In the genomic region with DNA sequence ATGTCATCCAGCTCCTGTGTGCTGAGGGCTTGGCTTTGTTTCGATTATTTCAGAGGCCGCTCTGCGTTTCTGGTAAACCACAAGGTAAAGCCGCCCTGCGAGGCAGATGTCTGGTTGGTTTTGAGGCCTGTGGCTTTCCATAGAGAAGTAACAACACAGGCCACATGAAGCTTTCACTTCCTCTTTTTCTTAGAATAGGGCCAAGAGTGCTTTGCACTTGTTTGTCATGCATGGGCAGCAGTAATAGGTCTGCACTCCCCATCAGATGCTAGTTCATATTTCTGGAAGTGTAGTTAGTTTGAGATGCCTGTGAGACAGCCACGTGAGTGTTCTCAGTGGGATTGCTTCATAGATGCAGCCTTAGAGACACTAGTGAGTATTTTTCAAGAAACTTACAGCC, we compare ENCODE assay signal across 9 mouse cellular contexts.
DNase-seq lines count a peak whose midpoint lies in the region; ATAC-seq and TF ChIP-seq lines count a peak whose summit lies in the region.
"Had no signal": no experiment of that assay in that cellular context is flagged by ENCODE, and none has a peak within 500 bp of the region (broad histone marks: within the 10 kb centered on the region; RNA-seq: fewer than 3 reads in every experiment).

No protein-coding gene starts in this region.

- 79% methylated on average over 6 of the region's 6 CpGs for WGBS in kidney, embryonic 15.5 days
- 26% methylated on average over 6 of the region's 6 CpGs for WGBS in liver, embryonic 12.5 days (ENCODE audit: insufficient replicate concordance)
- WGBS in spleen, adult 2 months, result 1% methylated on average over 6 of the region's 6 CpGs
- WGBS in intestine, embryonic 16.5 days, result 80% methylated on average over 6 of the region's 6 CpGs

- H3K9me3 ChIP-seq in kidney, embryonic 15.5 days (replicated peaks), result no peaks in the 10 kb centered on the region
- no peaks in the 10 kb centered on the region for H3K9me3 ChIP-seq in MEL (replicated peaks; ENCODE audit: insufficient read depth, low read length)
- no peaks in the 10 kb centered on the region for H3K9me3 ChIP-seq in liver, embryonic 12.5 days (replicated peaks)
- no peaks in the 10 kb centered on the region for H3K9me3 ChIP-seq in intestine, embryonic 16.5 days (ENCODE audit: control insufficient read depth, low read length)
- H3K9me3 ChIP-seq: limb, embryonic 15.5 days had no signal

- H3K27ac ChIP-seq in kidney, embryonic 15.5 days, result peak overlapping the region; percentile 15
- peak overlapping the region; percentile 87 for H3K27ac ChIP-seq in MEL (ENCODE audit: control insufficient read depth, low read depth, low read length)
- H3K27ac ChIP-seq in liver, embryonic 12.5 days, result peak overlapping the region; percentile 52
- peak overlapping the region; percentile 72 for H3K27ac ChIP-seq in spleen, adult 2 months (ENCODE audit: insufficient read depth, low read length)
- no peak overlapping the region for H3K27ac ChIP-seq in intestine, embryonic 16.5 days (ENCODE audit: low read length)
- H3K27ac ChIP-seq: limb, embryonic 15.5 days had no signal

- no peak overlapping the region for H3K4me2 ChIP-seq in kidney, embryonic 15.5 days
- no peak overlapping the region for H3K4me2 ChIP-seq in liver, embryonic 12.5 days
- H3K4me2 ChIP-seq in intestine, embryonic 16.5 days (ENCODE audit: low read depth, low read length), result no peak overlapping the region
- H3K4me2 ChIP-seq: limb, embryonic 15.5 days had no signal

- H3K4me1 ChIP-seq in kidney, embryonic 15.5 days, result peaks cover 57% of the 10 kb centered on the region
- peaks cover 11 to 44% of the 10 kb centered on the region in 2 experiments for H3K4me1 ChIP-seq in MEL (ENCODE audit: control insufficient read depth in 1 of 2, insufficient read depth in 2 of 2, low read length in 2 of 2)
- H3K4me1 ChIP-seq in liver, embryonic 12.5 days, result peaks cover 72% of the 10 kb centered on the region
- peaks cover 23% of the 10 kb centered on the region; the same call in 1 of the 2 replicates for H3K4me1 ChIP-seq in spleen, adult 2 months (ENCODE audit: control insufficient read depth, insufficient read depth, insufficient read length)
- peaks cover 23% of the 10 kb centered on the region for H3K4me1 ChIP-seq in intestine, embryonic 16.5 days (ENCODE audit: control insufficient read depth, insufficient read depth, low read length)

- no peaks in the 10 kb centered on the region for H3K27me3 ChIP-seq in kidney, embryonic 15.5 days
- no peaks in the 10 kb centered on the region for H3K27me3 ChIP-seq in MEL (ENCODE audit: control insufficient read depth in 1 of 2, insufficient read depth in 2 of 2, low read length in 2 of 2)
- no peaks in the 10 kb centered on the region for H3K27me3 ChIP-seq in liver, embryonic 12.5 days (replicated peaks)
- H3K27me3 ChIP-seq in spleen, adult 2 months (ENCODE audit: control insufficient read depth, insufficient read depth, low read length), result no peaks in the 10 kb centered on the region
- H3K27me3 ChIP-seq in intestine, embryonic 16.5 days (replicated peaks; ENCODE audit: control insufficient read depth, insufficient read depth, low read length), result no peaks in the 10 kb centered on the region
- H3K27me3 ChIP-seq: limb, embryonic 15.5 days had no signal

- no peak for TF ChIP-seq POLR2A in MEL (IDR thresholded peaks at IDR 0.05; ENCODE audit: control insufficient read depth in 1 of 2, insufficient read depth in 1 of 2, low read depth in 1 of 2, low read length in 2 of 2, poor library complexity in 1 of 2)
- peak; percentile 21; the same call in 1 of the 2 replicates for TF ChIP-seq POLR2A in spleen, adult 2 months (IDR thresholded peaks at IDR 0.05; ENCODE audit: low read depth, low read length)

- peak; percentile 77 to 85 for TF ChIP-seq EP300 in MEL (IDR thresholded peaks at IDR 0.05; ENCODE audit: low read depth in 1 of 2, low read length in 2 of 2)

- no peak overlapping the region for H3K4me3 ChIP-seq in kidney, embryonic 15.5 days (replicated peaks)
- no peak overlapping the region for H3K4me3 ChIP-seq in MEL (ENCODE audit: control insufficient read depth in 1 of 2, insufficient read depth in 1 of 2, low read depth in 2 of 2, low read length in 2 of 2)
- no peak overlapping the region for H3K4me3 ChIP-seq in liver, embryonic 12.5 days
- H3K4me3 ChIP-seq in spleen, adult 2 months (ENCODE audit: extremely low read depth, insufficient read depth, insufficient read length), result no peak overlapping the region; the same call in 1 of the 2 replicates
- no peak overlapping the region for H3K4me3 ChIP-seq in intestine, embryonic 16.5 days (ENCODE audit: low read length)
- H3K4me3 ChIP-seq: limb, embryonic 15.5 days had no signal

- no peak for TF ChIP-seq CTCF in MEL (IDR thresholded peaks at IDR 0.05 in 2 of 3, conservative IDR thresholded peaks at IDR 0.05 in 1 of 3; ENCODE audit: control insufficient read depth in 1 of 3, insufficient read depth in 1 of 3, low read depth in 2 of 3, low read length in 3 of 3, poor library complexity in 1 of 3, severe bottlenecking in 1 of 3)
- TF ChIP-seq CTCF in spleen, adult 2 months (IDR thresholded peaks at IDR 0.05; ENCODE audit: extremely low read depth, insufficient read depth, insufficient read length, insufficient replicate concordance), result no peak

- no peak for ATAC-seq in kidney, embryonic 15.5 days (replicated peaks; ENCODE audit: low FRiP score)
- ATAC-seq in liver, embryonic 12.5 days, result no peak
- no peak for ATAC-seq in cerebellum, adult (ENCODE audit: insufficient number of reproducible peaks, low FRiP score, low TSS enrichment)
- no peak for ATAC-seq in intestine, embryonic 16.5 days

- no peak for TF ChIP-seq RAD21 in MEL (IDR thresholded peaks at IDR 0.05; ENCODE audit: low read depth, low read length)

- DNase-seq in kidney, adult 8-10 months, result no peak
- DNase-seq in MEL (ENCODE audit: low read depth, low spot score), result peak; percentile 95
- DNase-seq in spleen, adult 2 months (ENCODE audit: low read depth in 1 of 2, low spot score in 2 of 2), result peak; percentile 86 to 88
- DNase-seq in urinary bladder, adult 18-20 months (ENCODE audit: low spot score in 2 of 2), result no peak

- no peaks in the 10 kb centered on the region; the same call in 1 of the 2 replicates for H3K36me3 ChIP-seq in kidney, embryonic 15.5 days
- H3K36me3 ChIP-seq in MEL (ENCODE audit: control insufficient read depth in 1 of 2, insufficient read depth in 2 of 2, low read length in 2 of 2), result peaks cover 0 to 46% of the 10 kb centered on the region in 2 experiments; a peak in 2 of 4 replicates
- peaks cover 4% of the 10 kb centered on the region; the same call in 1 of the 2 replicates for H3K36me3 ChIP-seq in liver, embryonic 12.5 days
- no peaks in the 10 kb centered on the region for H3K36me3 ChIP-seq in spleen, adult 2 months (ENCODE audit: control insufficient read depth, insufficient read depth, low read length)
- H3K36me3 ChIP-seq in intestine, embryonic 16.5 days (ENCODE audit: control insufficient read depth, insufficient read depth, low read length), result no peaks in the 10 kb centered on the region
- H3K36me3 ChIP-seq: limb, embryonic 15.5 days had no signal

- H3K9ac ChIP-seq in kidney, embryonic 15.5 days, result no peak overlapping the region
- peak overlapping the region; percentile 18 for H3K9ac ChIP-seq in MEL (ENCODE audit: control insufficient read depth, low read depth, low read length, poor library complexity, severe bottlenecking)
- H3K9ac ChIP-seq in liver, embryonic 12.5 days, result no peak overlapping the region
- H3K9ac ChIP-seq in intestine, embryonic 16.5 days (ENCODE audit: low read depth, low read length), result no peak overlapping the region
- H3K9ac ChIP-seq: limb, embryonic 15.5 days had no signal

- no peaks in the 10 kb centered on the region; the same call in 1 of the 2 replicates for H3K79me2 ChIP-seq in MEL (ENCODE audit: control insufficient read depth, insufficient read depth, low read length, poor library complexity)

TF ChIP-seq in MEL, 35 proteins besides CTCF, POLR2A, EP300 and RAD21:
- no peak for TF ChIP-seq UBTF (IDR thresholded peaks at IDR 0.05; ENCODE audit: borderline replicate concordance, insufficient read depth, low read depth, low read length)
- peak; percentile 48; the same call in 1 of the 2 replicates for TF ChIP-seq HCFC1 (IDR thresholded peaks at IDR 0.05; ENCODE audit: low read depth, low read length)
- peak; percentile 73 for TF ChIP-seq TBP (IDR thresholded peaks at IDR 0.05; ENCODE audit: low read depth, low read length)
- no peak for TF ChIP-seq MEF2A (IDR thresholded peaks at IDR 0.05; ENCODE audit: extremely low read depth, insufficient replicate concordance, low read depth, low read length, poor library complexity, severe bottlenecking)
- TF ChIP-seq ETS1 (IDR thresholded peaks at IDR 0.05; ENCODE audit: low read depth, low read length), result peak; percentile 95
- TF ChIP-seq MYB (IDR thresholded peaks at IDR 0.05; ENCODE audit: low read depth, low read length), result no peak
- peak; percentile 65 for TF ChIP-seq TAL1 (IDR thresholded peaks at IDR 0.05; ENCODE audit: low read length)
- TF ChIP-seq TCF12 (IDR thresholded peaks at IDR 0.05; ENCODE audit: low read depth, low read length), result peak; percentile 75
- peak; percentile 89 for TF ChIP-seq MXI1 (IDR thresholded peaks at IDR 0.05; ENCODE audit: low read depth, low read length)
- TF ChIP-seq SIN3A (IDR thresholded peaks at IDR 0.05; ENCODE audit: low read length), result peak; percentile 96
- TF ChIP-seq JUND (IDR thresholded peaks at IDR 0.05; ENCODE audit: low read depth, low read length), result no peak
- TF ChIP-seq MAFK (IDR thresholded peaks at IDR 0.05; ENCODE audit: borderline replicate concordance, low read depth, low read length), result peak; percentile 54; the same call in 1 of the 2 replicates
- peak; percentile 91 for TF ChIP-seq MYC (IDR thresholded peaks at IDR 0.05; ENCODE audit: low read depth, low read length)
- TF ChIP-seq BHLHE40 (IDR thresholded peaks at IDR 0.05; ENCODE audit: borderline replicate concordance, low read depth, low read length), result peak; percentile 39; the same call in 1 of the 2 replicates
- TF ChIP-seq KAT2A (conservative IDR thresholded peaks at IDR 0.05; ENCODE audit: low read depth, low read length), result no peak
- peak; percentile 76; the same call in 1 of the 2 replicates for TF ChIP-seq MAX (IDR thresholded peaks at IDR 0.05; ENCODE audit: low read length)
- TF ChIP-seq RCOR1 (IDR thresholded peaks at IDR 0.05; ENCODE audit: low read depth, low read length), result peak; percentile 94
- TF ChIP-seq USF1 (IDR thresholded peaks at IDR 0.05; ENCODE audit: low read depth, low read length), result peak; percentile 39; the same call in 1 of the 2 replicates
- TF ChIP-seq ELF1 (IDR thresholded peaks at IDR 0.05; ENCODE audit: low read depth, low read length), result no peak

Comparison
In these comparisons a context has a peak if more than half of its experiments do, and no peak if none do; other contexts are left out.
1. DNase-seq: peak in MEL (single experiment) and spleen, adult 2 months (2 of 2); none in kidney, adult 8-10 months (0 of 2) and urinary bladder, adult 18-20 months (0 of 2).